Mouse (Mus musculus): Measurements from ENCODE around the gene Prkce.

GRCm38 (mm10) chr17:86505183-86505631 is 337.6 kb downstream of the Prkce start, which contains the start of gene Gm10309:
- no peak for TF ChIP-seq ZNF384 (IDR thresholded peaks at IDR 0.05; ENCODE audit: low read depth, low read length)
- no peak for TF ChIP-seq HCFC1 (IDR thresholded peaks at IDR 0.05; ENCODE audit: borderline replicate concordance, insufficient read depth, low read length)
